Mouse (Mus musculus): ENCODE data around the gene Uqcrq.

The Uqcrq gene

GRCm38 (mm10) chr11:53378918-53379317 is 51.7 kb downstream of the Uqcrq start:
- TF ChIP-seq GATA4 (IDR thresholded peaks at IDR 0.05; ENCODE audit: insufficient replicate concordance, low read length), result no peak

Data from liver, adult (tissue).